Mouse (Mus musculus): ENCODE data around the gene Tmem170b. TPM values are rescaled to one million over a fixed set of nuclear protein-coding genes. Genes with fewer than 3 reads are reported as not detected.
"Not testable (repeated sequence)": the region's sequence is repeated elsewhere in the genome, so short reads cannot be mapped to it uniquely, and the experiment has no call there.

The Tmem170b gene
- polyA plus RNA-seq, 1 experiment from 2014 or later = 31.4 TPM

DNA sequence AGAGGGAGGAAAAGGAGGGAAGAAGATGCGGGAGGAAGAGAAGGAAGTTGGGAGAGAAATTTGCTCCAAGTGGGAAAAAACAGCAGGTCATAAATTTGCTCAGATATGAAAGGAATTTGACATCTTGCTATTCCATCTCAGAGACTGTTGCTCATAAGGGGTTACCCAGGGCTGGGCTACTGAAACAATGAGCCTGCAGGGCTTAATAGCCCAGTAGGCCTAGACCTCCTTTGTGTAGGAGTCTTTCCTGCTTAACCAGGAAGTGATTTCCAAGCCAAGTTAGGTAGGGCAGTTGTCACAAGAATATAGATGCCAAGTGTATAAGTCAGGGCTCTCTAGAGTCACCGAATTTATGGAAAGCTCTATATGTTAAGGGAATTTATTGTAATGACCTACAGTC, 48.1 kb downstream of the Tmem170b start:
- Histone ChIP-seq H3K4me2 (no peak overlapping the region), H3K27me3 (no peaks in the 10 kb centered on the region), H3K4me1 (replicated peaks) (no peaks in the 10 kb centered on the region), H3K9me3 (no peaks in the 10 kb centered on the region), H3K4me3 (no peak overlapping the region), H3K27ac (replicated peaks) (no peak overlapping the region), H3K36me3 (no peaks in the 10 kb centered on the region), H3K9ac (no peak overlapping the region)
- WGBS = 81% methylated on average over 2 of the region's 2 CpGs
- ATAC-seq (ENCODE audit: low read depth) = no peak

DNA sequence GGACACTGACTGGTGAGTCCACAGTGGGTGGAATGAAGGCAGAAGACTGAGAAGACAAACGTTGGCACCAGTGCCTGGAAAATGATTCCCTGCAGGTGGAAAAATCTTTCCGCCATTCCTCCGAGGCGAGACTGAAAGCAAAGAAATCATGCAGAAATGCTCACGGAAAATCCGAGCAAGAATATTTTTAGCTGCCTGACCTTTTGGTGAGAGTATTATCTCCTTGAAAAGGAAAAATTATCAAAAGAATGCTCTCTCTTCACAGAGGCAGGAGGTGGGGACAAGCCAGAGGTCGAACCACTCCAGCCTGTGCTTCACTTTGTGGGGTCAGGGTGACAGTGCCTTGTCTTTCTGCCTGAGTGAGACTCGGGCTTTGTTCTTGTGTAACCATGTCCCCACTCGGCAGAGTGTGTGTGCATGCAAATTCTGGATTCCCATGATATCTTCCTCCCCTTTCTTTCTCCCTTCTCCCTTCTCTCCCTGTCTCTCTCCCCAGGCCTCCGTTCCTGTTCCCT, 49.9 kb downstream of the Tmem170b start:
- no peak overlapping the region for H3K27ac ChIP-seq (replicated peaks)
- 76% methylated on average over 10 of the region's 10 CpGs for WGBS
- H3K27me3 ChIP-seq = no peaks in the 10 kb centered on the region
- no peaks in the 10 kb centered on the region for H3K36me3 ChIP-seq
- no peak for ATAC-seq (ENCODE audit: low read depth)
- no peak overlapping the region for H3K9ac ChIP-seq
- H3K4me1 ChIP-seq (replicated peaks) = no peaks in the 10 kb centered on the region; the same call in 1 of the 2 replicates
- H3K9me3 ChIP-seq = no peaks in the 10 kb centered on the region
- no peak overlapping the region for H3K4me3 ChIP-seq
- H3K4me2 ChIP-seq = no peak overlapping the region

DNA sequence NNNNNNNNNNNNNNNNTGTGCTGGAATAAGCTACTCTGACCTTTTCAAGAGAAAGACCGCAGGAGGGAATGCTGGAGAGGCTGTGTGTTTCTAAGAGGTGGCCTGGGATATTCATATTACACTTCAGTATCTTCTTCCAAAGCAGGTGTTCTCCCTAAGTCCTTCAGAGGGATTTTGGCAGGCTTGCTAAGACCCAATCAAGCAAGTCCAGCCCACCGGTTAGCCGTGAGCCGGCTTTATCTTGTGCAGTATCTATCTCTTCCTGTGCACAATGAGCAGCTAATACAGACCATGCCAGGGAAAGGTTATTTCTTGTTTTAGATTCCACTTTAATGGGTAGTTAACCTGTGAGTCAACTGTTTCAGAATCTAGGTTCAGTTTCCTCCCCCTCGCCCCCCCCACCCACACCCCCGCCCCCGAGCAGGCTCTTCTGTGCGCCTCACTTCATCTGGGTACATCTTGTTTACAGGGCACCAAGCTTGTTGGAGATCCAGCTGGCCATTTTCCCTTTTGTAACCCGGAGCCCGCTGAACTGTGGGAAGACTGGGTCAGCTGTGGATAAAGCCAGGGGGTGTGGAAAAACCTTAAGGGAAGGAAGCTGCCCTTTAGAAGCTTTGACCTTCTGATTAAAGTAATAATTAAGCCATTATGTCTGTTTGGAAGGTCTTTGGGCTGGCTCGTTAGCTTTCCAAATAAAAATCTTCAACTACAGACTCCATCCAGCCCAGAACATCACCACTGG, 54.5 kb downstream of the Tmem170b start:
- H3K27me3 ChIP-seq = no peaks in the 10 kb centered on the region
- peaks cover 11% of the 10 kb centered on the region for H3K4me1 ChIP-seq (replicated peaks)
- WGBS = 74% methylated on average over 11 of the region's 11 CpGs
- H3K9me3 ChIP-seq = no peaks in the 10 kb centered on the region
- no peak overlapping the region for H3K4me2 ChIP-seq
- H3K27ac ChIP-seq (replicated peaks) = no peak overlapping the region
- no peak overlapping the region for H3K4me3 ChIP-seq
- no peak for ATAC-seq (ENCODE audit: low read depth)
- H3K36me3 ChIP-seq = no peaks in the 10 kb centered on the region
- no peak overlapping the region for H3K9ac ChIP-seq

DNA sequence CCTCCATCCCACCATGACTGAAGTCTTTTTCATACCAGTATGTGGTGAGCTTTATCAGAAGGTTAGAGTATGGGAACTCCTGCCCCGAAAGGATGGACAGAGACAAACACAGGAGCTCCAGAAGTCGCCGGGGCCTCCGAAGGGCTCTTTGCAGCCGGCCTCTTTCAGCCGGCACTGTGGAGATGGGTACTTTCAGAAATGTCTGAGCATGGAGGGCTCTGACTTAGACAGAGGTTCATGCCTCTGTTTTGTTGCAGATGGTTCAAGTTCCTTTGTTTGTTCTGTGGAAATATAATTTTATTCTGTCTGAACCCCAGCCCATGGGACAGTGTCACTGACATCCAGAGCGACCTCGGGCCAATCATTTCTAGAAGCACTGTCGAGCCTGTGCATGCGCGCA, 55.4 kb downstream of the Tmem170b start:
- H3K27ac ChIP-seq (replicated peaks) = no peak overlapping the region
- no peak overlapping the region for H3K4me3 ChIP-seq
- no peaks in the 10 kb centered on the region for H3K36me3 ChIP-seq
- H3K4me1 ChIP-seq (replicated peaks) = peaks cover 11% of the 10 kb centered on the region
- H3K27me3 ChIP-seq = no peaks in the 10 kb centered on the region
- no peak overlapping the region for H3K9ac ChIP-seq
- no peak for ATAC-seq (ENCODE audit: low read depth)
- H3K9me3 ChIP-seq = no peaks in the 10 kb centered on the region
- H3K4me2 ChIP-seq = no peak overlapping the region
- 84% methylated on average over 11 of the region's 11 CpGs for WGBS

DNA sequence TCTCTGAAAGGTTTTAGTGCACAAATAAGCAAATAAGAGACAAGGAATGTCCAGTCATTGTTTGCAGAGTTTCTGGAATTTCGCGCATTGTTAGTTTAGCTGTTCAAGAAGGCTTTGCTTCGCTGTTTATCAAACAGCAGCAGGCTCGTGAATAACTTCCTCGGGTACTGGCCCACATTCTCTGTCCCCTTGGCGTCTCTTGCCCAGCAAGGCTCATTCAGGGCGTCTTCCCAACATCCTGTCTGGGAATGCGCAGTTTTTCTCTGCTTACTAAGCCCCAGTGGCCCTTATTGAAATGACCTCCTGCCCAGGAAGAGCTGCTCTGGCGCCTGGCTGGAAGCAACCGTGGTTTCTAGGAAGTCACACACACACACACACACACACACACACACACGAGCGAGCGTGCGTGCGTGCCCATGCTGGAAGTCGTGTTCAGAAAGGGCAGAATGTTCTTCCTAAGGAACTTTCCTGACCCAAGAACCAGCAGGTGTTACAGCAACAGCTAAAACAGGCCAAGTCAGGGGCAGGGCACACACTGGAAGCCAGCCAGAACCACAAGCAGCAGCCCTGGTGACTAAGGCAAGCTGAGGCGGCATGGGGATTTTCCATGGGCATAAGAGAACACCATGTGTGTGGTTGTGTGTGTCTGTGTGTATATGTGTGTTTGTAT, 56.8 kb downstream of the Tmem170b start:
- ATAC-seq (ENCODE audit: low read depth) = no peak
- H3K27me3 ChIP-seq = no peaks in the 10 kb centered on the region
- H3K9ac ChIP-seq = no peak overlapping the region
- no peak overlapping the region for H3K4me3 ChIP-seq
- WGBS = 54% methylated on average over 17 of the region's 17 CpGs
- H3K4me1 ChIP-seq (replicated peaks) = peaks cover 11% of the 10 kb centered on the region
- H3K9me3 ChIP-seq = no peaks in the 10 kb centered on the region
- H3K36me3 ChIP-seq = no peaks in the 10 kb centered on the region
- H3K4me2 ChIP-seq = no peak overlapping the region
- 0 out of 2 replicates have a peak overlapping the region, but pooled peaks have one; percentile 3 for H3K27ac ChIP-seq (replicated peaks)

DNA sequence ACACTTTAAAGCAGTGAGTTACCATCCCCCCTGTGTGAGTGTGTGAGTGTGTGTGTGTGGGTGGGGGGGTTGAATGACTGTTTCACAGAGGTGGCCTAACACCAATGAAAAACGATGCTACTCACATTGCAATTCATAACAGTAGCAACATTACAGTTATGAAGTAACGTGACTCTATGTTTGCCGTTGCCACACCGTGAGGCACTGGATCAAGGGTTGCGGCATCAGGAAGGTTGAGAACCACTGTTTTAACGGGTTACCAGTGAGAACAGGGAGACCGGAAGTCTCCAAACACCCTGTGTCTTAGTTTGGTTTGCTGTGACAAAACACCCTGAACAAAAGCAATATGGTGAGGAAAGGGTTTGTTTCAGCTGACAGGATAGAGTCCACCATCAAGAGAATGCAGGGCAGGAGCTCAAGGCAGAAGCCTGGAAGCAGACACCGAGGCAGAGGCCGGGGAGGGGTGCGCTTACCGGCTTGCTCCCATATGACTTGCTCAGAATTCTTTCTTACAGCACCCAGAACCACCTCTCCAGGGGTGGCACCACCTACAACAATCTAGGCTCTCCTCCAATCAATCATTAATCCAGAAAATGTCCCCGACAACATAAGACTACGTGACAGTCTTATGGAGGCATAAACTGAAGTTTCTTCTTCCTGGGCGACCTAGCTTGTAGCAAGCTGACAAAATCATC, 57.9 kb downstream of the Tmem170b start:
- no peak overlapping the region for H3K27ac ChIP-seq (replicated peaks)
- H3K4me1 ChIP-seq (replicated peaks) = peaks cover 11% of the 10 kb centered on the region
- no peaks in the 10 kb centered on the region for H3K36me3 ChIP-seq
- no peaks in the 10 kb centered on the region for H3K27me3 ChIP-seq
- H3K9me3 ChIP-seq = no peaks in the 10 kb centered on the region
- no peak overlapping the region for H3K9ac ChIP-seq
- no peak overlapping the region for H3K4me2 ChIP-seq
- 92% methylated on average over 14 of the region's 14 CpGs for WGBS
- no peak overlapping the region for H3K4me3 ChIP-seq
- ATAC-seq (ENCODE audit: low read depth) = no peak

DNA sequence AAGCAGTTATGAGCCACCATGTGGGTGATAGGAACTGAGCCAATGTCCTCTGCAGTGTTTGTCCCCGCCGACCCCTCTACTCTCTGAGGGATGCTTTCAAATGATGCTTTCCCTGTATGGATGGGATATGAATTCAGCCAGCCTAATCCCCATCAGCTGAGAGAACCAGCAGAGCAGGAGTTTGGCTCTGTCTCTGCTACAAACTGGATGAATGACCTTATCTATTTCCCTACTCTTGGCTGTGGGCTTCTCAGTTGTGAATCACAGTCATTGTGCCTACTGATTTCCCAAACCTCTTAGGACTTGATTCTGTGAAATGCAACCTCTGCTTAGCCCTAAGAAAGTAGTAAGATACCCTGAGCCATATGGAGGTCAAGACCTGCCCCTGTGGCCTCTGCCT, 64.2 kb downstream of the Tmem170b start:
- H3K4me2 ChIP-seq = no peak overlapping the region
- H3K27ac ChIP-seq (replicated peaks) = no peak overlapping the region
- no peaks in the 10 kb centered on the region for H3K36me3 ChIP-seq
- no peak overlapping the region for H3K4me3 ChIP-seq
- 95% methylated on average over 2 of the region's 2 CpGs for WGBS
- H3K27me3 ChIP-seq = no peaks in the 10 kb centered on the region
- no peaks in the 10 kb centered on the region for H3K9me3 ChIP-seq
- H3K9ac ChIP-seq = no peak overlapping the region
- ATAC-seq (ENCODE audit: low read depth) = no peak
- H3K4me1 ChIP-seq (replicated peaks) = no peaks in the 10 kb centered on the region

DNA sequence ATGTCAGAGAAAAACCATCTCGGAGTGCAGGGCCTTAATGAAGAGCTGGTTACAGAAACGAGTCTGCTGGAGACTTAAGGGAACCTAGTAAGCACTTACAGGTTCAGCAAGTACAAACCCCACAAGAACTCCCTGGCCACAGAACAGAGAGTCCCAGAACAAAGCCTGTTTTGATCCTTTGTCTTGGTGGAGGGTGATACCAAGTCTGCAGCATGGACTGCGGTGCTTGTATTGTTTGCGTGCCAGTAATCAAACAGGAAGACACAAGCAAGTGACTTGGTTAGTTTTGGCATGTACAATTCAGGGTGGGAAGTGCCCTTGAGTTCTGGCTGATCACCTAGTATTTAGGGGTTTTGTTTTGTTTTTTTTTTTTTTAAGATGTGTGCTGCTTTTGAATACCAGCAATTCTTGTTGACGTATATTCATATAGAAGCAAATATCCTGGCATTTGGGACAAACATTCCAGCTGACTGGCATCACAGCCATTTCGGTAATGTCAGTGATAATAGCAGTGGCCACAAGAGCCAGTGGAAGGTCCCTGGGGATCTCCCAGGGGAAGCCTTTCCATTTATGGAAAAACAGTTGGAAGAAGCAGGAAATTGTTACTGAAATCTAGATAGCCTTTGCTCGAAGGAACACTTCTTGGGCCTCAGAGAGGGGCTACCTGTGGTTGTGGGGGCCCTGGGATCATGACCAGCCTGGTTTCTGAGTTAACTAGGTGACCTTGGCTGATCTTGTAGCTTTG, 64.9 kb downstream of the Tmem170b start:
- Histone ChIP-seq H3K36me3 (no peaks in the 10 kb centered on the region), H3K27ac (replicated peaks) (no peak overlapping the region), H3K4me1 (replicated peaks) (no peaks in the 10 kb centered on the region), H3K9me3 (no peaks in the 10 kb centered on the region), H3K27me3 (no peaks in the 10 kb centered on the region), H3K9ac (no peak overlapping the region), H3K4me3 (no peak overlapping the region), H3K4me2 (no peak overlapping the region)
- ATAC-seq (ENCODE audit: low read depth) = no peak
- WGBS = 68% methylated on average over 7 of the region's 7 CpGs

DNA sequence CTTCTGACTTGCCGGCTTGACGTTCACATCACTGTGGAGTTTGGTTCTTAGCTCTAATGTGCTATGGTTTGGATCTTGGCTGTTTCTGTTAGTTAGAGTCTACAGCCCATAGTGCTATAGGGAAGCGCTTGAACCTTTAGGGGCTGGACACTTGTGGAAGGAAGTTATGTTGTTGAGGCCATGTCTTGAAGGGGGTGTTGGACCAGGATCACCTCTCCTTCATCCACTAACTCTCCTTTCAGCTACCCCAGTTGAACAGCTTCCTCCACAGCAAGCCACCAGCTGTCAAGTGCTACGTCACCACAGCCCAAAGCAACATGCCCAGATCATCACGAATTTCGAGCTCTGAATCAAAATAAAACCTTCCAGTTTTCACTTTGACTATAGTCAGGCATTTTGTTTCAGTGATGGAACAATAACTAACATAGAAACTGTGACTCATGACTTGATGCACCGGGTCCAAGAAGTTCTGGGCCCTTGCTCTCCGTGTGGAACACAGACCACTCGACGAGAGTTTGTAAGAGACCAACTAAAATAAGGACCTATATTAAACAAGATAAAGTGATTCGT, 65.5 kb downstream of the Tmem170b start:
- Histone ChIP-seq H3K4me3 (no peak overlapping the region), H3K9me3 (no peaks in the 10 kb centered on the region), H3K4me2 (no peak overlapping the region), H3K36me3 (no peaks in the 10 kb centered on the region), H3K4me1 (replicated peaks) (no peaks in the 10 kb centered on the region), H3K27ac (replicated peaks) (no peak overlapping the region), H3K27me3 (no peaks in the 10 kb centered on the region), H3K9ac (no peak overlapping the region)
- no peak for ATAC-seq (ENCODE audit: low read depth)
- WGBS = 92% methylated on average over 11 of the region's 11 CpGs

DNA sequence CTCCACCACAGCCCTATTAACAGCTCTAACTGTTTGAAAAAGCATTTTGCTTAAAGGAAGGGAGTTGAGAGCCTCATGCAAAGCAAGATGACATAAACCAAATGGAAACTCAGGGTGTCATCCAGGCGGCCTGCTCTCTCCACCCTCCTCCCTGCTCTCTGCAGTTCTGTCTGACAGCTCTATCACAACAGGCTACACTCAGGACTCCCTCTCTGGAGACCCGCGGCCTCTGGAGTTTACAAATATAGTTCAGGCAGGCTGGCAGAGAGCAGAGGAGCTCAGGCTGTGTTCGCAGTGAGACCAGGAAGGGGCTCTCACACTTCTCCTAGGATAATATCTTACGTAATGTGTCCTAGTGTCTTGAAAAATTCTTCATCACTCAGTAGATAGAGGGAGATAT, 67.2 kb downstream of the Tmem170b start:
- H3K36me3 ChIP-seq; H3K27ac ChIP-seq (replicated peaks); H3K4me2 ChIP-seq; H3K4me3 ChIP-seq; H3K4me1 ChIP-seq (replicated peaks); H3K9me3 ChIP-seq; H3K9ac ChIP-seq; ATAC-seq (ENCODE audit: low read depth); H3K27me3 ChIP-seq: not testable (repeated sequence)
- 68% methylated on average over 5 of the region's 5 CpGs for WGBS

DNA sequence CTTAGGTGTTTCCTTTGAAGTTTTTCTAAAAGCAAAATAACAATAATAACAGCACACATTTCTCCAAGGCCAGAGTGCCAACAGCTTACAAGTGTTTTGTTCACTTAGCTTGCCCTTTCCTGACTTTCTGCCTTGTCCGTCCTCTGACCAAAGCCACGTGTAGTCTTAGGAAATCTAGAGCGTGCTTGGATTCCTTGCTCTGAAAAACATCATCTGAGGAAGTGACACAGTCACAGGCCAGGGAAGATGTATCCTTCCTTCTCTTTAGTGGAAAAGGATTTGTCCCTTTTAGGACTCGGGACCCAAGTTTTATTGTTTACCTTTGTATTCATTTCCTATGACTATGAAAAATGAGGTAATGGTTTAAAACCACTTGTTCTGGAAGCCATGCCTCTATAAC, 67.8 kb downstream of the Tmem170b start:
- ATAC-seq (ENCODE audit: low read depth) = no peak
- H3K27ac ChIP-seq (replicated peaks) = no peak overlapping the region
- H3K4me3 ChIP-seq = no peak overlapping the region
- H3K9ac ChIP-seq = no peak overlapping the region
- H3K36me3 ChIP-seq = no peaks in the 10 kb centered on the region
- no peaks in the 10 kb centered on the region for H3K4me1 ChIP-seq (replicated peaks)
- no peak overlapping the region for H3K4me2 ChIP-seq
- 86% methylated on average over 4 of the region's 4 CpGs for WGBS
- H3K27me3 ChIP-seq = no peaks in the 10 kb centered on the region
- H3K9me3 ChIP-seq = no peaks in the 10 kb centered on the region

Measured in neural tube, embryonic 13.5 days (tissue).